Mouse (Mus musculus) lung, embryonic 15.5 days (tissue): ENCODE data around the gene Trim47. TPM values are rescaled to one million over a fixed set of nuclear protein-coding genes. Genes with fewer than 3 reads are reported as not detected.

Experiments
- ATAC-seq: fragments of 200-750 bp; cut with Nextera tagmentation; 2 replicates; pipeline ENCODE4 v1.8.0; 2017; ENCODE audit warnings: moderate number of reproducible peaks, borderline replicate concordance; ENCODE audit not compliant: low FRiP score, low TSS enrichment; ENCODE audit errors: extremely low read depth
- H3K27ac ChIP-seq: fragments of 300-500 bp; sonication (generic); 2 replicates; pipeline ENCODE4 v1.5.1; 2015; ENCODE audit warnings: moderate library complexity, mild to moderate bottlenecking, inconsistent platforms
- H3K27me3 ChIP-seq: fragments of 300-500 bp; sonication (generic); 2 replicates; pipeline ENCODE4 v1.6.1; 2015; ENCODE audit warnings: inconsistent platforms
- H3K36me3 ChIP-seq: fragments of 300-500 bp; sonication (generic); 2 replicates; pipeline ENCODE4 v1.6.1; 2015; ENCODE audit warnings: inconsistent platforms
- H3K4me1 ChIP-seq: fragments of 300-500 bp; sonication (generic); 2 replicates; pipeline ENCODE4 v1.6.1; 2015; ENCODE audit warnings: inconsistent platforms
- H3K4me2 ChIP-seq: fragments of 300-500 bp; sonication (generic); 2 replicates; pipeline ENCODE4 v1.6.1; 2015; ENCODE audit warnings: inconsistent platforms, mild to moderate bottlenecking, moderate library complexity
- H3K4me3 ChIP-seq: fragments of 300-500 bp; sonication (generic); 2 replicates; pipeline ENCODE4 v1.5.1; 2015; ENCODE audit warnings: mild to moderate bottlenecking, inconsistent platforms
- H3K9ac ChIP-seq: fragments of 300-500 bp; sonication (generic); 2 replicates; pipeline ENCODE4 v1.6.1; 2015; ENCODE audit warnings: inconsistent platforms
- H3K9me3 ChIP-seq: fragments of 300-500 bp; sonication (generic); 2 replicates; pipeline ENCODE4 v1.6.1; 2016; ENCODE audit warnings: inconsistent platforms
- WGBS: fragments of 180-500 bp; shearing (Covaris S2); methylation state at CpG from one replicate; pipeline ENCODE4 v1.1.7; 2015; 5-methylcytosine and 5-hydroxymethylcytosine counted together
- polyA plus RNA-seq: library from polyadenylated mRNA; unstranded; fragments of >200 nt; fragmentation: Nextera tagmentation; extraction: Ambion mirVana; gene quantifications from 2 replicates; pipeline ENCODE4 v1.2.1, GENCODE M21; 2015

Gene Trim47
- 24.9 and 25.9 TPM in 2 replicates for polyA plus RNA-seq

- Histone ChIP-seq H3K9ac (peak within 1 kb of the TSS; percentile 19), H3K36me3 (peaks cover 30% of the 10 kb centered on the region), H3K4me3 (peak within 1 kb of the TSS; percentile 19), H3K9me3 (no peaks in the 10 kb centered on the region), H3K4me2 (peak within 1 kb of the TSS; percentile 40), H3K27me3 (no peaks in the 10 kb centered on the region), H3K4me1 (peaks cover 38% of the 10 kb centered on the region), H3K27ac (peak within 1 kb of the TSS; percentile 63)
- peak; percentile 53 for ATAC-seq
- 18% methylated on average over 23 of the region's 23 CpGs for WGBS
Measured at GRCm38 (mm10) chr11:116127156-116127980, at the start of gene Trim47. Trim47 (minus strand) TSS chr11:116127210.

GRCm38 (mm10) chr11:116176010-116176409, 49.0 kb upstream of the Trim47 start:
- Histone ChIP-seq H3K4me3 (no peak overlapping the region), H3K9ac (no peak overlapping the region), H3K4me2 (no peak overlapping the region), H3K36me3 (peaks cover 63% of the 10 kb centered on the region), H3K9me3 (no peaks in the 10 kb centered on the region), H3K4me1 (no peaks in the 10 kb centered on the region), H3K27me3 (no peaks in the 10 kb centered on the region), H3K27ac (no peak overlapping the region)
- WGBS: 78% methylated on average over 7 of the region's 7 CpGs
- no peak for ATAC-seq

- no peaks in the 10 kb centered on the region for H3K4me1 ChIP-seq
- H3K4me2 ChIP-seq: no peak overlapping the region
- no peak for ATAC-seq
- no peak overlapping the region for H3K9ac ChIP-seq
- no peaks in the 10 kb centered on the region for H3K9me3 ChIP-seq
- peaks cover 53% of the 10 kb centered on the region for H3K36me3 ChIP-seq
- H3K4me3 ChIP-seq: no peak overlapping the region
- H3K27ac ChIP-seq: no peak overlapping the region
- no peaks in the 10 kb centered on the region for H3K27me3 ChIP-seq
- WGBS: 92% methylated on average over 22 of the region's 22 CpGs
Measured at GRCm38 (mm10) chr11:116174775-116175448, 47.9 kb upstream of the Trim47 start.

GRCm38 (mm10) chr11:116171959-116172358, 44.9 kb upstream of the Trim47 start:
- Histone ChIP-seq H3K4me1 (peaks cover 10% of the 10 kb centered on the region), H3K27me3 (no peaks in the 10 kb centered on the region), H3K4me2 (no peak overlapping the region), H3K4me3 (no peak overlapping the region), H3K36me3 (peaks cover 32% of the 10 kb centered on the region), H3K9ac (no peak overlapping the region), H3K9me3 (no peaks in the 10 kb centered on the region), H3K27ac (no peak overlapping the region)
- no peak for ATAC-seq
- 84% methylated on average over 2 of the region's 2 CpGs for WGBS

- H3K36me3 ChIP-seq: peaks cover 27% of the 10 kb centered on the region
Measured at GRCm38 (mm10) chr11:116170003-116170800, 43.2 kb upstream of the Trim47 start.

GRCm38 (mm10) chr11:116169214-116169613, 42.2 kb upstream of the Trim47 start:
- Histone ChIP-seq H3K27me3 (no peaks in the 10 kb centered on the region), H3K4me2 (no peak overlapping the region), H3K36me3 (peaks cover 18% of the 10 kb centered on the region), H3K9me3 (no peaks in the 10 kb centered on the region), H3K9ac (no peak overlapping the region), H3K4me1 (peaks cover 17% of the 10 kb centered on the region), H3K27ac (no peak overlapping the region), H3K4me3 (no peak overlapping the region)
- no peak for ATAC-seq
- 82% methylated on average over 3 of the region's 3 CpGs for WGBS

More at GRCm38 (mm10) chr11:116170003-116170800, 43.2 kb upstream of the Trim47 start:
- H3K9ac ChIP-seq: no peak overlapping the region
- no peak overlapping the region for H3K4me3 ChIP-seq
- H3K4me2 ChIP-seq: no peak overlapping the region
- no peaks in the 10 kb centered on the region for H3K9me3 ChIP-seq
- no peak overlapping the region for H3K27ac ChIP-seq
- H3K4me1 ChIP-seq: peaks cover 17% of the 10 kb centered on the region
- H3K27me3 ChIP-seq: no peaks in the 10 kb centered on the region
- 78% methylated on average over 5 of the region's 5 CpGs for WGBS
- no peak for ATAC-seq

- under 1% methylated on average over 40 of the region's 40 CpGs for WGBS
Measured at GRCm38 (mm10) chr11:116167884-116168439, 41.0 kb upstream of the Trim47 start, which contains the start of gene Fbf1. Fbf1 (minus strand) TSS chr11:116168166.

GRCm38 (mm10) chr11:116167232-116167631, 40.2 kb upstream of the Trim47 start:
- no peaks in the 10 kb centered on the region for H3K27me3 ChIP-seq
- ATAC-seq: peak; percentile 53; the same call in 1 of the 2 replicates
- WGBS: 3% methylated on average over 6 of the region's 6 CpGs

More at GRCm38 (mm10) chr11:116167884-116168439, 41.0 kb upstream of the Trim47 start, which contains the start of gene Fbf1:
- Histone ChIP-seq H3K4me1 (peaks cover 17% of the 10 kb centered on the region), H3K4me2 (peak within 1 kb of the TSS; percentile 81), H3K36me3 (peaks cover 5% of the 10 kb centered on the region), H3K9ac (peak within 1 kb of the TSS; percentile 79), H3K27me3 (no peaks in the 10 kb centered on the region), H3K4me3 (peak within 1 kb of the TSS; percentile 82), H3K9me3 (no peaks in the 10 kb centered on the region), H3K27ac (peak within 1 kb of the TSS; percentile 97)
- ATAC-seq: peak; percentile 97

GRCm38 (mm10) chr11:116163002-116163401, 36.0 kb upstream of the Trim47 start:
- Histone ChIP-seq H3K4me2 (no peak overlapping the region), H3K4me3 (no peak overlapping the region), H3K9ac (no peak overlapping the region), H3K36me3 (peaks cover 9% of the 10 kb centered on the region), H3K9me3 (no peaks in the 10 kb centered on the region), H3K4me1 (peaks cover 15% of the 10 kb centered on the region), H3K27me3 (no peaks in the 10 kb centered on the region), H3K27ac (no peak overlapping the region)
- 51% methylated on average over 9 of the region's 9 CpGs for WGBS
- ATAC-seq: no peak

More at GRCm38 (mm10) chr11:116167232-116167631, 40.2 kb upstream of the Trim47 start:
- Histone ChIP-seq H3K36me3 (no peaks in the 10 kb centered on the region; the same call in 1 of the 2 replicates), H3K4me1 (peaks cover 19% of the 10 kb centered on the region), H3K27ac (peak overlapping the region; percentile 97), H3K9me3 (no peaks in the 10 kb centered on the region), H3K9ac (peak overlapping the region; percentile 79), H3K4me3 (peak overlapping the region; percentile 82), H3K4me2 (peak overlapping the region; percentile 81)

GRCm38 (mm10) chr11:116162146-116162545, 35.1 kb upstream of the Trim47 start:
- H3K4me1 ChIP-seq: peaks cover 12% of the 10 kb centered on the region
- WGBS: 71% methylated on average over 10 of the region's 10 CpGs
- H3K9ac ChIP-seq: no peak overlapping the region
- peaks cover 13% of the 10 kb centered on the region for H3K36me3 ChIP-seq
- ATAC-seq: no peak
- H3K9me3 ChIP-seq: no peaks in the 10 kb centered on the region
- H3K4me3 ChIP-seq: no peak overlapping the region
- no peaks in the 10 kb centered on the region for H3K27me3 ChIP-seq
- H3K27ac ChIP-seq: no peak overlapping the region
- no peak overlapping the region for H3K4me2 ChIP-seq

- Histone ChIP-seq H3K36me3 (peaks cover 19% of the 10 kb centered on the region), H3K4me2 (no peak overlapping the region), H3K9ac (no peak overlapping the region), H3K27ac (no peak overlapping the region), H3K4me3 (no peak overlapping the region), H3K27me3 (no peaks in the 10 kb centered on the region), H3K9me3 (no peaks in the 10 kb centered on the region), H3K4me1 (peaks cover 3% of the 10 kb centered on the region)
- ATAC-seq: no peak
- WGBS: 49% methylated on average over 12 of the region's 12 CpGs
Measured at GRCm38 (mm10) chr11:116161312-116161711, 34.3 kb upstream of the Trim47 start.
